Comparison of ENCODE assay signal across 8 mouse cellular contexts in the genomic region with DNA sequence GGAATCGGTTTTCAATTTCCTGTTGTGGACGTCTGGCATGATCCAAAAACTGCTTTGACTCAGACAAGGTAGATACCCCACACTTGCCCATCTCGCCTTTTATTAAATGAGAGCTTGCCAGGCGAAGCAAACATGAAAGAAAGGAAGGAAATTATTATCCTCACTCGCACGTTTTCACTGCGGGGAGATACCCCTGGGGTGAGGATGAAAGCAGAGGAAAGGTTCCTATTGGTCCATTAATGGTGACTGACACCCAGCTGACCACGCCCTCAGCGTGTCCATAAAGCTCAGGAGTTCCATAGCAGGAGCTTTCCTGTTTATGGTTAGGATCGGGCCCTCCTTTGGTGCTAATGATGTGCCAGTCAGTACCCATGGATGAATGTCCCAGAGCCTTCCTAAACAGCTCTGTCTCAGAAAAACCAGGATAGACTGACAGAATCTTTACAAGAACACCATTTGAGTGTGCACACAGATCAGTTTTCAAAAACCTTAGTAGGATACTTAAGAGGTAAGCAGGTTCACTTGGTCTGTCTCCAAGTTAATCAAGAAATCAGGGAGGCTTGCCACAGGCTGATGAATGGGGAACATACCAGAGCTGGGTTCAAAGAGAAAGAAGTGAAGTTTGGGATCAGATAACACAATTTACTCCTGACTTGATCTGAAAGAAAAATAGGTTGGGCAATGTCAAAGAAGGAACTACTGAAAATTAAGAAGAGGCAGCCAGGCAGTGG.
A peak's percentile ranks its signal among the peaks of the same experiment; 100 is the strongest.
DNase-seq lines count a peak whose midpoint lies in the region; ATAC-seq lines count a peak whose summit lies in the region.

No protein-coding gene starts in this region.

- peak overlapping the region; percentile 15; the same call in 1 of the 2 replicates for H3K4me3 ChIP-seq in kidney, embryonic 15.5 days (replicated peaks)
- H3K4me3 ChIP-seq in hindbrain, embryonic 14.5 days (replicated peaks; ENCODE audit: low read length): peak overlapping the region; percentile 21
- peak overlapping the region; percentile 1; the same call in 1 of the 2 replicates for H3K4me3 ChIP-seq in neural tube, embryonic 12.5 days

- H3K36me3 ChIP-seq in kidney, embryonic 15.5 days: no peaks in the 10 kb centered on the region
- no peaks in the 10 kb centered on the region for H3K36me3 ChIP-seq in hindbrain, embryonic 14.5 days (replicated peaks; ENCODE audit: control insufficient read depth, insufficient read depth)
- H3K36me3 ChIP-seq in neural tube, embryonic 12.5 days: no peaks in the 10 kb centered on the region

- no peak overlapping the region for H3K9ac ChIP-seq in kidney, embryonic 15.5 days
- H3K9ac ChIP-seq in hindbrain, embryonic 14.5 days: peak overlapping the region; percentile 34; the same call in 1 of the 2 replicates
- H3K9ac ChIP-seq in neural tube, embryonic 12.5 days: no peak overlapping the region

- peaks cover 28% of the 10 kb centered on the region for H3K4me1 ChIP-seq in kidney, embryonic 15.5 days
- H3K4me1 ChIP-seq in hindbrain, embryonic 14.5 days (replicated peaks; ENCODE audit: control insufficient read depth, insufficient read depth, low read length): no peaks in the 10 kb centered on the region; the same call in 1 of the 2 replicates
- H3K4me1 ChIP-seq in neural tube, embryonic 12.5 days: no peaks in the 10 kb centered on the region

- peak; percentile 63 for ATAC-seq in kidney, embryonic 15.5 days (replicated peaks; ENCODE audit: low FRiP score)
- peak; percentile 66; the same call in 1 of the 2 replicates for ATAC-seq in hindbrain, embryonic 14.5 days (ENCODE audit: low FRiP score)
- peak; percentile 71; the same call in 1 of the 2 replicates for ATAC-seq in neural tube, embryonic 12.5 days (ENCODE audit: low FRiP score, low read depth)

- peak overlapping the region; percentile 45; the same call in 1 of the 2 replicates for H3K27ac ChIP-seq in kidney, embryonic 15.5 days
- no peak overlapping the region for H3K27ac ChIP-seq in hindbrain, embryonic 14.5 days
- no peak overlapping the region for H3K27ac ChIP-seq in neural tube, embryonic 12.5 days

- no peaks in the 10 kb centered on the region for H3K27me3 ChIP-seq in kidney, embryonic 15.5 days
- no peaks in the 10 kb centered on the region for H3K27me3 ChIP-seq in hindbrain, embryonic 14.5 days (ENCODE audit: control insufficient read depth, insufficient read depth, low read length)
- H3K27me3 ChIP-seq in neural tube, embryonic 12.5 days (replicated peaks): no peaks in the 10 kb centered on the region

- no peak for DNase-seq in kidney, adult 18-20 months
- DNase-seq in embryo, embryonic 9.5 days (ENCODE audit: extremely low spot score): peak; percentile 56
- no peak for DNase-seq in hindbrain, embryonic 14.5 days (ENCODE audit: low spot score)
- no peak for DNase-seq in Muller cell, postnatal 12 days (ENCODE audit: inconsistent ontology term)
- no peak for DNase-seq in adrenal gland, postnatal 25 days
- DNase-seq in MN1 (ENCODE audit: low spot score): no peak

- 6% methylated on average over 10 of the region's 10 CpGs for WGBS in kidney, embryonic 15.5 days
- WGBS in hindbrain, embryonic 14.5 days: 18% methylated on average over 10 of the region's 10 CpGs
- WGBS in neural tube, embryonic 12.5 days: 8% methylated on average over 10 of the region's 10 CpGs

- H3K9me3 ChIP-seq in kidney, embryonic 15.5 days (replicated peaks): no peaks in the 10 kb centered on the region
- no peaks in the 10 kb centered on the region for H3K9me3 ChIP-seq in hindbrain, embryonic 14.5 days (ENCODE audit: control insufficient read depth, low read length)
- no peaks in the 10 kb centered on the region for H3K9me3 ChIP-seq in neural tube, embryonic 12.5 days

- peak overlapping the region; percentile 52 for H3K4me2 ChIP-seq in kidney, embryonic 15.5 days
- peak overlapping the region; percentile 43 for H3K4me2 ChIP-seq in hindbrain, embryonic 14.5 days (replicated peaks)
- peak overlapping the region; percentile 48 for H3K4me2 ChIP-seq in neural tube, embryonic 12.5 days (replicated peaks)
